In genomic region chr4:135855080-135855479, GRCm38 (mm10) we compare ENCODE assay signal across 8 mouse cellular contexts. TPM values are rescaled to one million over a fixed set of nuclear protein-coding genes. Genes with fewer than 3 reads are reported as not detected.
A peak's percentile ranks its signal among the peaks of the same experiment; 100 is the strongest.
DNase-seq lines count a peak whose midpoint lies in the region; ATAC-seq and TF ChIP-seq lines count a peak whose summit lies in the region.

No protein-coding gene starts in this region.

- WGBS in intestine, embryonic 16.5 days, result 7% methylated on average over 6 of the region's 6 CpGs

- H3K9ac ChIP-seq in intestine, embryonic 16.5 days (ENCODE audit: low read depth, low read length), result peak overlapping the region; percentile 94

- no peaks in the 10 kb centered on the region for H3K9me3 ChIP-seq in intestine, embryonic 16.5 days (ENCODE audit: control insufficient read depth, low read length)

- no peaks in the 10 kb centered on the region for H3K36me3 ChIP-seq in intestine, embryonic 16.5 days (ENCODE audit: control insufficient read depth, insufficient read depth, low read length)
- no peaks in the 10 kb centered on the region for H3K36me3 ChIP-seq in myocyte (ENCODE audit: control insufficient read depth, insufficient read depth)

- H3K27ac ChIP-seq in intestine, embryonic 16.5 days (ENCODE audit: low read length), result peak overlapping the region; percentile 98

- TF ChIP-seq POLR2A in myocyte (IDR thresholded peaks at IDR 0.05; ENCODE audit: insufficient read length, low read depth), result no peak

- peaks cover 31% of the 10 kb centered on the region for H3K4me1 ChIP-seq in intestine, embryonic 16.5 days (ENCODE audit: control insufficient read depth, insufficient read depth, low read length)

- DNase-seq in cerebellum, postnatal 25 days, result no peak
- peak; percentile 47 for DNase-seq in thymus, postnatal 14 days
- no peak for DNase-seq in thymus, postnatal 0 days (ENCODE audit: low spot score)
- no peak for DNase-seq in layer of hippocampus, postnatal 36 days

- ATAC-seq in cerebellum, adult (ENCODE audit: insufficient number of reproducible peaks, low FRiP score, low TSS enrichment), result peak; percentile 12; the same call in 1 of the 2 replicates
- peak; percentile 12 for ATAC-seq in intestine, embryonic 16.5 days
- ATAC-seq in megakaryocyte progenitor cell, adult 5-6 weeks (replicated peaks; ENCODE audit: poor library complexity), result no peak

- peaks cover 36% of the 10 kb centered on the region for H3K79me2 ChIP-seq in myocyte (ENCODE audit: control insufficient read depth, insufficient read depth)

- H3K4me2 ChIP-seq in intestine, embryonic 16.5 days (ENCODE audit: low read depth, low read length), result peak overlapping the region; percentile 94
- H3K4me2 ChIP-seq in myocyte (ENCODE audit: low read depth), result peak overlapping the region; percentile 86

- H3ac ChIP-seq in myocyte (ENCODE audit: control insufficient read depth, insufficient read length), result peak overlapping the region; percentile 93

- peak overlapping the region; percentile 88 for H3K4me3 ChIP-seq in intestine, embryonic 16.5 days (ENCODE audit: low read length)
- peak overlapping the region; percentile 82 for H3K4me3 ChIP-seq in myocyte

- H3K27me3 ChIP-seq in intestine, embryonic 16.5 days (replicated peaks; ENCODE audit: control insufficient read depth, insufficient read depth, low read length), result no peaks in the 10 kb centered on the region
- H3K27me3 ChIP-seq in myocyte (ENCODE audit: control insufficient read depth, insufficient read depth, insufficient read length), result no peaks in the 10 kb centered on the region

TF ChIP-seq in myocyte, 11 proteins besides CTCF, POLR2A, EP300 and RAD21:
- TF ChIP-seq TCF12 (IDR thresholded peaks at IDR 0.05; ENCODE audit: insufficient read depth, poor library complexity, severe bottlenecking), result no peak
- no peak for TF ChIP-seq TCF3 (IDR thresholded peaks at IDR 0.05; ENCODE audit: insufficient read length, low read depth)
- TF ChIP-seq POLR2AphosphoS2 (IDR thresholded peaks at IDR 0.05; ENCODE audit: insufficient read length, low read depth), result no peak
- no peak for TF ChIP-seq MYOD1 (IDR thresholded peaks at IDR 0.05; ENCODE audit: control insufficient read depth in 1 of 3, insufficient read length in 2 of 3, low read depth in 2 of 3)
- TF ChIP-seq MYOG (IDR thresholded peaks at IDR 0.05; ENCODE audit: control insufficient read depth in 1 of 3, insufficient read depth in 1 of 3, insufficient read length in 2 of 3, low read depth in 2 of 3), result no peak
- no peak for TF ChIP-seq REST (IDR thresholded peaks at IDR 0.05; ENCODE audit: insufficient read depth, insufficient read length)
- TF ChIP-seq E2F4 (IDR thresholded peaks at IDR 0.05; ENCODE audit: insufficient read depth), result no peak
- no peak for TF ChIP-seq CEBPB (IDR thresholded peaks at IDR 0.05; ENCODE audit: insufficient read depth, poor library complexity, severe bottlenecking)
- no peak for TF ChIP-seq SRF (IDR thresholded peaks at IDR 0.05; ENCODE audit: control insufficient read depth, insufficient read length, low read depth)
- TF ChIP-seq USF1 (IDR thresholded peaks at IDR 0.05; ENCODE audit: low read depth), result no peak
- TF ChIP-seq MAX (IDR thresholded peaks at IDR 0.05; ENCODE audit: low read depth), result no peak

RNA-seq across cellular contexts. Expression of gene Srsf10, which starts 0.5 kb away (rescaled TPM):
- 276 TPM in 2 replicates for polyA plus RNA-seq in thymus, postnatal 0 days (2015; fragmentation: Nextera tagmentation; extraction: Ambion mirVana)
- polyA plus RNA-seq in intestine, embryonic 16.5 days (2015; fragmentation: Nextera tagmentation; extraction: Ambion mirVana), result 146 and 157 TPM in 2 replicates
- polyA plus RNA-seq in myocyte (2012; fragmentation: generic; extraction: Trizol), result 22.3 TPM
- total RNA-seq in layer of hippocampus, postnatal 36 days (2021), result 100 to 1,000 TPM in 1 of 2 experiments, 10 to 100 TPM in 1; 93.9 to 103 TPM
- 195 and 208 TPM in 2 replicates for total RNA-seq in megakaryocyte progenitor cell, adult 5-6 weeks (2015)
- total RNA-seq in megakaryocyte progenitor cell, adult 5-6 weeks (2017), result 200 and 240 TPM in 2 replicates

RNA-seq across cellular contexts. Expression of gene Pnrc2, which starts 18.6 kb away (rescaled TPM):
- 217 and 229 TPM in 2 replicates for polyA plus RNA-seq in thymus, postnatal 0 days (2015; fragmentation: Nextera tagmentation; extraction: Ambion mirVana)
- polyA plus RNA-seq in intestine, embryonic 16.5 days (2015; fragmentation: Nextera tagmentation; extraction: Ambion mirVana), result 165 and 171 TPM in 2 replicates
- 45.2 TPM for polyA plus RNA-seq in myocyte (2012; fragmentation: generic; extraction: Trizol)
- total RNA-seq in layer of hippocampus, postnatal 36 days (2021), result 10 to 100 TPM; 54.5 to 56.3 TPM
- 151 TPM in 2 replicates for total RNA-seq in megakaryocyte progenitor cell, adult 5-6 weeks (2015)
- total RNA-seq in megakaryocyte progenitor cell, adult 5-6 weeks (2017), result 131 and 154 TPM in 2 replicates

RNA-seq across cellular contexts. Expression of gene Cnr2, which starts 40.1 kb away (rescaled TPM):
- 5.5 and 5.8 TPM in 2 replicates for polyA plus RNA-seq in thymus, postnatal 0 days (2015; fragmentation: Nextera tagmentation; extraction: Ambion mirVana)
- 0.43 and 0.66 TPM in 2 replicates for polyA plus RNA-seq in intestine, embryonic 16.5 days (2015; fragmentation: Nextera tagmentation; extraction: Ambion mirVana)
- polyA plus RNA-seq in myocyte (2012; fragmentation: generic; extraction: Trizol), result not detected
- under 1 TPM in 1 of 2 experiments, not detected in 1; 0.15 TPM for total RNA-seq in layer of hippocampus, postnatal 36 days (2021)
- total RNA-seq in megakaryocyte progenitor cell, adult 5-6 weeks (2015), result 6.5 and 7.0 TPM in 2 replicates
- 5.2 and 6.7 TPM in 2 replicates for total RNA-seq in megakaryocyte progenitor cell, adult 5-6 weeks (2017)
